Mouse (Mus musculus) embryonic facial prominence, embryonic 14.5 days (tissue): ENCODE results near the gene Hnrnpf. TPM values are rescaled to one million over a fixed set of nuclear protein-coding genes. Genes with fewer than 3 reads are reported as not detected.

ENCODE experiments used
- ATAC-seq: fragments of 200-750 bp; cut with Nextera tagmentation; 2 replicates; pipeline ENCODE4 v1.8.0; 2017; ENCODE audit warnings: low read depth, moderate number of reproducible peaks, moderate TSS enrichment
- DNase-seq: peaks from one replicate; pipeline ENCODE4 v3.0.0-alpha.2; 2015; ENCODE audit warnings: low spot score
- H3K27ac ChIP-seq: fragments of 300-500 bp; sonication (generic); replicated peaks from 2 replicates; pipeline ENCODE4 v1.5.1; 2014; ENCODE audit warnings: low read depth, mild to moderate bottlenecking, low read length, moderate library complexity
- H3K27me3 ChIP-seq: fragments of 300-500 bp; sonication (generic); replicated peaks from 2 replicates; pipeline ENCODE4 v1.6.1; 2014; ENCODE audit warnings: low read length; ENCODE audit not compliant: control insufficient read depth, insufficient read depth
- H3K36me3 ChIP-seq: fragments of 300-500 bp; sonication (generic); 2 replicates; pipeline ENCODE4 v1.6.1; 2014; ENCODE audit warnings: low read length, mixed read lengths; ENCODE audit not compliant: control insufficient read depth, insufficient read depth
- H3K4me1 ChIP-seq: fragments of 300-500 bp; sonication (generic); 2 replicates; pipeline ENCODE4 v1.6.1; 2014; ENCODE audit warnings: antibody characterized with exemption, low read length; ENCODE audit not compliant: control insufficient read depth, insufficient read depth
- H3K4me2 ChIP-seq: fragments of 300-500 bp; sonication (generic); 2 replicates; pipeline ENCODE4 v1.6.1; 2014; ENCODE audit warnings: low read depth, mild to moderate bottlenecking, low read length, moderate library complexity, mixed read lengths
- H3K4me3 ChIP-seq: fragments of 300-500 bp; sonication (generic); 2 replicates; pipeline ENCODE4 v1.5.1; 2014; ENCODE audit warnings: low read depth, mild to moderate bottlenecking, low read length
- H3K9ac ChIP-seq: fragments of 300-500 bp; sonication (generic); 2 replicates; pipeline ENCODE4 v1.6.1; 2014; ENCODE audit warnings: low read depth, mild to moderate bottlenecking, low read length, moderate library complexity, mixed read lengths
- H3K9me3 ChIP-seq: fragments of 300-500 bp; sonication (generic); 2 replicates; pipeline ENCODE4 v1.6.1; 2016; ENCODE audit warnings: low read length; ENCODE audit not compliant: control insufficient read depth
- WGBS: fragments of 180-500 bp; shearing (Covaris S2); extraction: QIAGEN DNeasy Blood & Tissue Kit; methylation state at CpG from one replicate; pipeline ENCODE4 v1.1.7; 2014; 5-methylcytosine and 5-hydroxymethylcytosine counted together
- polyA plus RNA-seq: library from polyadenylated mRNA; unstranded; fragments of >200 nt; fragmentation: Nextera tagmentation; extraction: Ambion mirVana; gene quantifications from 2 replicates; pipeline ENCODE4 v1.2.1, GENCODE M21; 2014

The Hnrnpf gene
- polyA plus RNA-seq, 1 experiment from 2014 or later = 583 TPM

DNA sequence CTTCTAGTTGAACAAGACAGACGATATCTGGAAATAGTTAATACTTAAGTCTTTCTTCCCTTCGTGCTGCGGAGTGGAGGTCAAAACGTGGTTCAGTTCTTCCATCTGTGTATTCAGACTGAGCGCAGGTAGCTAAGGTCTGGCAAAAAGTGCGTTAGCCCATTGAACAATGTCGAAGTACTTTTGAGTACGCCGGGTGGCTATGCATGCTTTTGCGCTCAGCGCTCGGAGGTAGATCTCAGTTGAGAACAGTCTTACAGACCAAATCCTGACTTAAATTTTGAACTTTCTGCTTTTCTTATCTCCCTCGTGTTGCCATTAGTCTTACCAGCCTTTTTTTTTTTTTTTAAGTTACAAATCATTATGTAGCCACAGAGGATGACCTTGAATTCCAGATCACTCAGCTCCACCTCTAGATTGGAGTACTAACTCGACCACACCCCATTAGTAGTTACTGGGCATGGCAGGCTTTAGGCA is 8.3 kb downstream of the Hnrnpf start:
- WGBS = under 1% methylated on average over 14 of the region's 14 CpGs
- H3K4me2 ChIP-seq = peak overlapping the region; percentile 84
- DNase-seq (no peak), ATAC-seq (no peak)
- H3K27me3 ChIP-seq = no peaks in the 10 kb centered on the region
- no peak overlapping the region for H3K27ac ChIP-seq
- peaks cover 19% of the 10 kb centered on the region for H3K4me1 ChIP-seq
- no peaks in the 10 kb centered on the region for H3K36me3 ChIP-seq
- H3K4me3 ChIP-seq = peak overlapping the region; percentile 99
- H3K9ac ChIP-seq = peak overlapping the region; percentile 97
- no peaks in the 10 kb centered on the region for H3K9me3 ChIP-seq

DNA sequence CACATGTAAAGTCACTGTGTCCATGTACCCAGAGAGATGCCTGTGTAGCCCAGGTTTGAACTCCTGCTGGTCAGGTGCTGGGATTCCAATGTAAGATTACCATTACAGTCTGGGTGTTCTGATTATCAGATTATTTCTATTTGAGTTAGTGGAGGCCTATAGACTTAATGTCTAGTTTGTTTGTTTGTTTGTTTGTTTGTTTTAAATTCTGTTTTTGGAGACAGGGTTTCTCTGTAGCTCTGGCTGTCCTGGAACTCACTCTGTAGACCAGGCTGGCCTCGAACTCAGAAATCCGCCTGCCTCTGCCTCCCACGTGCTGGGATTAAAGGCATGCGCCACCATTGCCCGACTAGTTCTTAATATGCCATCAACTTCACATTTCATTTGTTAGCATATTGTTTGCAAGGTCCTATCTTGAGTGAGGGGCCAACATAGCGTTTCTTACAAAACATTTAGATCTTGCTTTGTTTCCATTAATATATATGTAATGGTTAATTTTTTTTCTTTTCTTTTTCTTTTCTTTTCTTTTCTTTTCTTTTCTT is 10.1 kb downstream of the Hnrnpf start:
- Histone ChIP-seq H3K4me1 (peaks cover 18% of the 10 kb centered on the region), H3K27me3 (no peaks in the 10 kb centered on the region), H3K4me2 (peak overlapping the region; percentile 84; the same call in 1 of the 2 replicates), H3K9me3 (no peaks in the 10 kb centered on the region), H3K4me3 (no peak overlapping the region), H3K9ac (no peak overlapping the region), H3K36me3 (no peaks in the 10 kb centered on the region), H3K27ac (no peak overlapping the region)
- no peak for ATAC-seq
- 79% methylated on average over 6 of the region's 6 CpGs for WGBS
- no peak for DNase-seq

DNA sequence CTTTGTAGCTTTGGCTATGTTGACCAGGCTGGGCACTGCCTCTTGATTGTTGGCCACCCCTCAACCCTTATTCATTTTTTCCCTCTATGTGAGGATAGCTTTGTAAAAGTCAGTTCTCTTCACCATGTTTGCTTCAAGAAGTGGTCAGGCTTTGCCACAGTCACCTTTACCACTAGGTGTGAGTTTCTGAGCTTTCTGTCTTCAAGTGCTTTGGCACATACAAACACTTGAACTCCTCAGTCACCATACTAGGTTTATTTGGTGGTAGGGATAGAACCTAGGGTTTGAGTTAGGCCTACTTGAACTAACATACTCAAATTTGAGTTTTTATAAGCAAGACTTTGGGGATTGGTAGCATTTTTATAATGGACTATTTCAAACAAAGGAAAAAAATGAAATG is 14.4 kb downstream of the Hnrnpf start:
- Histone ChIP-seq H3K27ac (no peak overlapping the region), H3K9me3 (no peaks in the 10 kb centered on the region), H3K4me2 (no peak overlapping the region), H3K4me3 (no peak overlapping the region), H3K27me3 (no peaks in the 10 kb centered on the region), H3K9ac (no peak overlapping the region), H3K36me3 (peaks cover 5% of the 10 kb centered on the region; the same call in 1 of the 2 replicates), H3K4me1 (peaks cover 20% of the 10 kb centered on the region)
- DNase-seq = no peak
- no peak for ATAC-seq

- Histone ChIP-seq H3K4me3 (peak overlapping the region; percentile 63), H3K9me3 (no peaks in the 10 kb centered on the region), H3K27ac (peak overlapping the region; percentile 95), H3K4me1 (peaks cover 20% of the 10 kb centered on the region), H3K36me3 (peaks cover 20% of the 10 kb centered on the region), H3K27me3 (no peaks in the 10 kb centered on the region), H3K9ac (peak overlapping the region; percentile 77), H3K4me2 (peak overlapping the region; percentile 61)
- ATAC-seq (no peak), DNase-seq (no peak)
- 1% methylated on average over 12 of the region's 12 CpGs for WGBS
Measured at GRCm38 (mm10) chr6:117916205-117916736, 16.1 kb downstream of the Hnrnpf start.

DNA sequence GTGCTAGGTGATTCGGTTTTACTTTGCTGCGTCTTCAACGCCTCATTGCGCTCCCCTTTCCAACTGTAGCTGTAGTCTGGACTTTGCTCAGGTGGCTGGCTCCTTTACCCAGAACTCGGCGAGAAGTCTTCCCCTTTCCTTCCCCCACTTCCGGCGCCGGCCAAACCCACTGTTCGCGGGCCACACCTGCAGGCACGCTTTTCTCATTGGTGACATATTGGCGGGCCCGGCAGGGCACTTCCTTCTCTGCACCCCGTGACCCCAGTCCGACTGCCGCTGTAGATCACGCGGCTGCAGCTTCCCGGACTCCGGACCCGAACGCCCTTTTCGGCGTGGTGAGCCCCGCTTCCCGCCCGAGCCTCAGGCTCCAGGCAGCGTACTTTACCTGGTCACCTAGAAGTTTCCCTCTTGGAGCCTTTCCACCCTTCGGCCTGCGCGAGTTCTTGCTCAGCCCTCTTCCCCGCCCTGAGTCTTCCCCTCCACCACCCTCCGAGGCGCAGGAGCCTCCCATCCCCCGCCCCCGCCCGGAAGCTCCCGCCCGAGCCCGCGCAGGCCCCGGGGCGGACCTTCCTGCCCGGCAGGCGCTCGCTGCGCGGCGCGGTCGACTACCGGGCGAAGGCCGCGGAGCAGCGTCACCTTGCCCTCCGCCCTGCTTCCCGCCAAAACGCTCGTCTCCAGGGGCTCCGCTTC is 16.8 kb downstream of the Hnrnpf start:
- Histone ChIP-seq H3K4me2 (peak overlapping the region; percentile 61), H3K9ac (peak overlapping the region; percentile 77), H3K27me3 (no peaks in the 10 kb centered on the region), H3K4me3 (peak overlapping the region; percentile 63), H3K27ac (peak overlapping the region; percentile 95), H3K36me3 (peaks cover 26% of the 10 kb centered on the region), H3K9me3 (no peaks in the 10 kb centered on the region), H3K4me1 (peaks cover 20% of the 10 kb centered on the region)
- ATAC-seq (peak; percentile 95), DNase-seq (peak; percentile 88)
- WGBS = under 1% methylated on average over 54 of the region's 62 CpGs

- H3K27ac ChIP-seq = peak overlapping the region; percentile 95
- H3K4me3 ChIP-seq = peak overlapping the region; percentile 63
- WGBS = 1% methylated on average over 21 of the region's 21 CpGs
- peaks cover 20% of the 10 kb centered on the region for H3K4me1 ChIP-seq
- H3K27me3 ChIP-seq = no peaks in the 10 kb centered on the region
- H3K4me2 ChIP-seq = peak overlapping the region; percentile 61
- H3K9me3 ChIP-seq = no peaks in the 10 kb centered on the region
- H3K36me3 ChIP-seq = peaks cover 31% of the 10 kb centered on the region
- DNase-seq (peak; percentile 88), ATAC-seq (peak; percentile 64)
- peak overlapping the region; percentile 77 for H3K9ac ChIP-seq
Measured at GRCm38 (mm10) chr6:117917576-117917975, 17.5 kb downstream of the Hnrnpf start.

GRCm38 (mm10) chr6:117918043-117918442 is 17.9 kb downstream of the Hnrnpf start:
- DNase-seq = no peak
- Histone ChIP-seq H3K9ac (peak overlapping the region; percentile 77), H3K4me2 (peak overlapping the region; percentile 61), H3K9me3 (no peaks in the 10 kb centered on the region), H3K27ac (peak overlapping the region; percentile 95), H3K36me3 (peaks cover 36% of the 10 kb centered on the region), H3K27me3 (no peaks in the 10 kb centered on the region), H3K4me3 (peak overlapping the region; percentile 63), H3K4me1 (peaks cover 20% of the 10 kb centered on the region)
- no peak for ATAC-seq
- WGBS = 24% methylated on average over 5 of the region's 5 CpGs

- ATAC-seq (no peak), DNase-seq (peak; percentile 45)
- H3K27ac ChIP-seq = no peak overlapping the region
- no peak overlapping the region for H3K4me2 ChIP-seq
- H3K4me3 ChIP-seq = no peak overlapping the region
- H3K27me3 ChIP-seq = no peaks in the 10 kb centered on the region
- WGBS = 62% methylated on average over 3 of the region's 3 CpGs
- H3K9me3 ChIP-seq = no peaks in the 10 kb centered on the region
- peaks cover 46% of the 10 kb centered on the region for H3K36me3 ChIP-seq
- no peak overlapping the region for H3K9ac ChIP-seq
- H3K4me1 ChIP-seq = peaks cover 18% of the 10 kb centered on the region
Measured at GRCm38 (mm10) chr6:117920659-117921640, 20.8 kb downstream of the Hnrnpf start.
